Mouse (Mus musculus) C2C12 (cell line): ENCODE data around the gene Faf1. TPM values are rescaled to one million over a fixed set of nuclear protein-coding genes. Genes with fewer than 3 reads are reported as not detected.
A peak's percentile ranks its signal among the peaks of the same experiment; 100 is the strongest.

ENCODE experiments used
- H3K27me3 ChIP-seq: one replicate; pipeline ENCODE4 v1.6.1; 2011; ENCODE audit not compliant: control insufficient read depth, insufficient read depth, insufficient read length
- H3K36me3 ChIP-seq: one replicate; pipeline ENCODE4 v1.6.1; 2011; ENCODE audit not compliant: control insufficient read depth, insufficient read depth
- H3K4me3 ChIP-seq: one replicate; pipeline ENCODE4 v1.5.1; 2011; ENCODE audit warnings: mild to moderate bottlenecking, control low read depth; ENCODE audit not compliant: poor library complexity, insufficient read depth, severe bottlenecking
- H3K79me2 ChIP-seq: one replicate; pipeline ENCODE4 v1.6.1; 2011; ENCODE audit not compliant: control insufficient read depth, insufficient read depth
- H3K79me3 ChIP-seq: one replicate; pipeline ENCODE4 v1.6.1; 2011; ENCODE audit warnings: low read depth, control low read depth
- H3ac ChIP-seq: one replicate; pipeline ENCODE3; 2011; ENCODE audit warnings: low read depth; ENCODE audit not compliant: control insufficient read depth, insufficient read length
- CEBPB ChIP-seq: IDR thresholded peaks from one replicate; pipeline ENCODE4 v1.6.1; 2011; ENCODE audit warnings: low read depth, mild to moderate bottlenecking, control low read depth, moderate library complexity
- CTCF ChIP-seq: IDR thresholded peaks from one replicate; pipeline ENCODE4 v1.5.1; 2011; ENCODE audit not compliant: control insufficient read depth, insufficient read depth, insufficient read length
- FOSL1 ChIP-seq: IDR thresholded peaks from one replicate; pipeline ENCODE4 v1.8.0; 2011; ENCODE audit warnings: mild to moderate bottlenecking, low read length; ENCODE audit not compliant: poor library complexity, insufficient read depth, severe bottlenecking
- MAX ChIP-seq: IDR thresholded peaks from one replicate; pipeline ENCODE4 v1.6.1; 2011; ENCODE audit warnings: mild to moderate bottlenecking, control low read depth
- MYOD1 ChIP-seq: IDR thresholded peaks from one replicate; pipeline ENCODE4 v1.6.1; 2011; ENCODE audit warnings: low read depth; ENCODE audit not compliant: control insufficient read depth, insufficient read length
- MYOG ChIP-seq: IDR thresholded peaks from one replicate; pipeline ENCODE4 v1.6.1; 2011; ENCODE audit not compliant: control insufficient read depth, insufficient read length; ENCODE audit errors: extremely low read depth
- USF1 ChIP-seq: IDR thresholded peaks from one replicate; pipeline ENCODE4 v1.6.1; 2011; ENCODE audit warnings: low read depth, mild to moderate bottlenecking, control low read depth, moderate library complexity
- polyA plus RNA-seq: library from polyadenylated mRNA; unstranded; fragments of >200 nt; fragmentation: generic; extraction: Trizol; gene quantifications from one replicate; pipeline ENCODE4 v1.2.1, GENCODE M21; 2012; ENCODE audit warnings: missing spikeins

Gene Faf1
- polyA plus RNA-seq, 1 experiment, result 21.4 TPM

DNA sequence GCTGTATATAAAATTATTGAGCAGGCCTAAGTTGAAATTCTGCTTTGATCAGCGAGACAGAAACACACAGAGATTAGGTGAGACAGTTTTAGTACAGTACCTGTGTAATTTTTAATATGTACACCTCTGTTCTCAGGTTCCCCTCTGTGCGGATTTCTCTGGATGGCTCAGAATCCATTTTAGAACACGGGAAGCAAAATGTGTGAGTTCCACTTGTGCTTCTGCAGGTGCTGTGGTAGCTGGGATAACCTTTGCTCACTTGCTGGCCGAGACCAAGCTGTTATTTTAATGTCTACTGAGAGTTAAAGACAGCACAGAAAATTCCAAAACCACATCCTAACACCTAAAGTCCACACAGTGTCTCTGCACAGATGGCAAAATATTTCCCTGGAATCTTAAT, 20.1 kb upstream of the Faf1 start:
- peaks cover 6% of the 10 kb centered on the region for H3K79me2 ChIP-seq
- H3K36me3 ChIP-seq, result peaks cover 5% of the 10 kb centered on the region
- no peak for TF ChIP-seq CTCF
- no peak for TF ChIP-seq MAX
- TF ChIP-seq FOSL1, result no peak
- TF ChIP-seq CEBPB, result no peak
- TF ChIP-seq MYOG, result no peak
- no peak for TF ChIP-seq USF1
- no peak for TF ChIP-seq MYOD1
- no peak overlapping the region for H3ac ChIP-seq
- no peak overlapping the region for H3K4me3 ChIP-seq
- H3K27me3 ChIP-seq, result no peaks in the 10 kb centered on the region
- peaks cover 2% of the 10 kb centered on the region for H3K79me3 ChIP-seq

DNA sequence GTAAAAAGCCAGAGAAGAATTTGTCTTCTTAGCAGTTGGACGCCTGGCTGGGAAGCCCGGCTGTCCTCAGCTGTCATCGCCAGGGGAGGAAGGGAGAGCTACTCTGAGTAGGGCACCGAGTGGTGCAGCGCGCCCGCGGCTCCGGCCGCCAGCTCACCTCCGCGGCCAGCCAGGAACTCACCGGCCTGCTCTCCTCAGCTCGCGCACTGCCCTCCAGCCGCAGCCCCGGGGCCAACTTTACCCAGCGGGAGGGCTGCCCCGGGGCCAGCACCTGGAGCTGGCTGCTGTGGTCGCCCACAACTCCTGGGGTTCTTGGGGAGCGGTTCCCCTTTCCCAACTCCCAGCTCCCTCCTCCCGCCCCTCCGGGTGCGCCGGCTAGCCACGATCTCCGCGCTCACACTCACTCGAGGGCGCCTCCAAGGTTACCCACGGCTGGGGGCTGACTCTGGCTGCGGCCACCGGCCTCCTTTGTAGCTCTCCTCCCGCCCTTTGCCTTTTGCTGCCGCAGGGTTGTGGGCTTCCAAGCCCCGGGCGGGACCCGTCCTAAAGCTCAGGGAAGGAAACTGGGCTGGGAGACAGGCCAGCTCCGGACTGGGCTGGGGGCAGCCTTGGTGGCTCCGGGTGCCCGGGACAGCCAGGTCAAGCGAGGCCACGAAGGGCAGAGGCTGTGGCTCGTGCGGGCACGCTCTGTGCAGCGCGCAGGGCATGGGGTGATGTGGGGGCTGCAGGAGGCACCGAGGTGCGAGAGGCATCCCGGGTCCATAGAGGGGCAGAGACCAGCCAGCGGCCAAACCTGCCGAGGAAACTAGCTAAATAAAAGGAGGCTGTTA, 19.2 kb upstream of the Faf1 start:
- H3K79me2 ChIP-seq, result peaks cover 13% of the 10 kb centered on the region
- H3K36me3 ChIP-seq, result peaks cover 8% of the 10 kb centered on the region
- no peaks in the 10 kb centered on the region for H3K27me3 ChIP-seq
- peak overlapping the region; percentile 21 for H3K4me3 ChIP-seq
- H3ac ChIP-seq, result peak overlapping the region; percentile 72
- H3K79me3 ChIP-seq, result peaks cover 6% of the 10 kb centered on the region
- TF ChIP-seq CTCF, result no peak
- TF ChIP-seq MYOD1, result no peak
- TF ChIP-seq CEBPB, result no peak
- no peak for TF ChIP-seq MAX
- no peak for TF ChIP-seq FOSL1
- TF ChIP-seq MYOG, result no peak
- TF ChIP-seq USF1, result no peak

DNA sequence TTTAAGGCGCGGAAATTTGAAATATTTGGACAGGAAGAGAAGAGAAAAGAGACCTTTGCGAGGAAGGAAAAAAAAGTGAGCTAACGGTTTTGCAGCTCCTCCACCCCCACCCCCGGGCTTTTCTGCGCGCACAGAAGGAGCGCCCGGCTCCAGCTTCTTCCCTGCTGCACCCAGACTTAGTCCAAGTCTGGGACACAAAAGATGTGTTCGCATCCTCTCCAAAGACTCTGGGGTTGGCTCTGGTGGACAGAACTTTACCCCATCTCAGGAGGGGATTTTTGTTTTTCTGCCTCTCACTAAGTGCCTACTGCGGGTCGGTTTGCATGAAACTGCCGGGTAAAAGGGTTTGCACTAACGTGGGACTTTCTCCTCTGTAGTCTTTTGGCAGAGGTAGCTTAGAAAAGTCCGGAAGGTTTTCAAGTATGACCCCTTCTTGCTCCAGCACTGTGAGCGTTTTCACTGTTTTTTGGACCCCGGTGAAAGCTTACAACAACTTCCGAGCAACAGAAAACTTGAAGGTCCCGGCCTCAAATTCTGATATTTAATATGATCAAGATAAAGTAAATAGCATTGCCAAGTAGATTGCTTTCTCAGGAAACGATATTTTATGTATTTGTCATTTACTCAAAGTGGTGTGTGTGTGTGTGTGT, 18.4 kb upstream of the Faf1 start:
- H3ac ChIP-seq, result no peak overlapping the region
- H3K36me3 ChIP-seq, result peaks cover 11% of the 10 kb centered on the region
- peaks cover 18% of the 10 kb centered on the region for H3K79me2 ChIP-seq
- TF ChIP-seq MYOG (no peak), MAX (no peak), FOSL1 (no peak), CEBPB (no peak), USF1 (no peak), CTCF (no peak), MYOD1 (no peak)
- no peaks in the 10 kb centered on the region for H3K27me3 ChIP-seq
- H3K79me3 ChIP-seq, result peaks cover 9% of the 10 kb centered on the region
- no peak overlapping the region for H3K4me3 ChIP-seq

DNA sequence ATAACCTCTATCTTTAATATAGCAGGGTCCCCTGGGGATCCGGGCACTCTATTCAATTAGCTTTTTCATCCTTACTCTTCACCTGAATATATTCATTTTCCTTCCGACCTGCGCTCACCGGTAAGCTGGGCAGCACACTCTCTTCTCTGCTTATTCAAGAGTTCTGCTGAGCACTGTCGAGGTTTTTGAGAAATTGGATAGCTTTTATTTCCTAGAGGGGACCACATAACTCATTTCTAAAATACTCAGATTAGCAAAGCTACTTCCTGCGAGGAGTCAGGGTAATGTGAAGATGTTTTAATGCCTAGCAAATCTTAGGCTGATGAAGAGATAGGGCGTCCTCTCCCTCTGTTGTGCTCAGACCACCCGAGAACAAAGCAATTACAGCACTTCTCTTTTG, 17.6 kb upstream of the Faf1 start:
- H3ac ChIP-seq, result no peak overlapping the region
- H3K79me2 ChIP-seq, result peaks cover 27% of the 10 kb centered on the region
- no peaks in the 10 kb centered on the region for H3K27me3 ChIP-seq
- no peak overlapping the region for H3K4me3 ChIP-seq
- TF ChIP-seq MYOG, result no peak
- TF ChIP-seq CTCF, result no peak
- TF ChIP-seq FOSL1, result no peak
- TF ChIP-seq MAX, result no peak
- TF ChIP-seq CEBPB, result no peak
- TF ChIP-seq USF1, result no peak
- TF ChIP-seq MYOD1, result no peak
- H3K79me3 ChIP-seq, result peaks cover 14% of the 10 kb centered on the region
- peaks cover 11% of the 10 kb centered on the region for H3K36me3 ChIP-seq

DNA sequence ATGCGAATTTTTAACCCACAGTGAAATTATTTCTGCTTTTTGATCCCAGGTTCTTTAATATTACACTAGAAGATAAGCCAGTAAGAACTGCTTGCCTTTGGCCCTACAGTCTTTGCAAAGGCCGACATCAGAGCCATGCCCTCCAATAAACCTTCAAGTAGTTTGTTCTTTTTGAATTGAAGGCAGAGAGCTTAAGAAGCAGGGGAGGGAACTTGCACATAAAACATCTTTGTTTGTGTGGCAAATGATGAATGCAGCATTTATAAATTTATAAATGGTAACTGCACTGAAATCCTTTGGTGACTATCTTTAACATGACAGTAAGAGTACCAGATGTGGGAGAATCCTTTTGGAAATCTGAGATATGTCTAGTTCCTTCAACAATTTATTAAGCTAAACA, 16.8 kb upstream of the Faf1 start:
- Histone ChIP-seq H3K36me3 (peaks cover 11% of the 10 kb centered on the region), H3K27me3 (no peaks in the 10 kb centered on the region), H3ac (no peak overlapping the region), H3K79me3 (peaks cover 22% of the 10 kb centered on the region), H3K79me2 (peaks cover 34% of the 10 kb centered on the region), H3K4me3 (no peak overlapping the region)
- TF ChIP-seq FOSL1 (no peak), MYOG (no peak), MYOD1 (no peak), USF1 (no peak), CEBPB (no peak), CTCF (no peak), MAX (no peak)
